Mouse (Mus musculus): ENCODE data around the gene Vmn2r24.
"Not testable (repeated sequence)": the region's sequence is repeated elsewhere in the genome, so short reads cannot be mapped to it uniquely, and the experiment has no call there.

Gene Vmn2r24

DNA sequence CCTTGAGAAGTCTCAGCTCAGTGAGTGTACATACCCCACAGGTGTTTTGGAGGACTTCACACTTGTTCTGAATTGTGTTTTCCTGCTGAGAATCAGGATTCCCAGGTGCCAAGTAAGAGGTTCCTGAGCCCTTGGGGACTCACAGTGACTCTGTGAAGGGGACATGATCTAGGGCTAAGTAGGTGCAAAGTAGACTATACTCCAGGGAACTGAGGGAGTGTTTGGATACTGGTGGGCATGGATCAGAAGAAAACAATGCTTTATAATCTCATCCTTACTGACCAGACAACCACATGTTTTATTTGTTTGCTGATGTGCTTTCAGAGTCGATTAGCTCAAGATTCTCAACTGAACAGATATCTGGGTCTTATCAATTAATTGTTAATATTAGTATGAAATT is at the start of gene Vmn2r24:
Gene Vmn2r24 (plus strand): TSS at position 301 of the 400 bp plus-strand sequence.
- DNase-seq (ENCODE audit: low read depth, low spot score), result no peak

DNA sequence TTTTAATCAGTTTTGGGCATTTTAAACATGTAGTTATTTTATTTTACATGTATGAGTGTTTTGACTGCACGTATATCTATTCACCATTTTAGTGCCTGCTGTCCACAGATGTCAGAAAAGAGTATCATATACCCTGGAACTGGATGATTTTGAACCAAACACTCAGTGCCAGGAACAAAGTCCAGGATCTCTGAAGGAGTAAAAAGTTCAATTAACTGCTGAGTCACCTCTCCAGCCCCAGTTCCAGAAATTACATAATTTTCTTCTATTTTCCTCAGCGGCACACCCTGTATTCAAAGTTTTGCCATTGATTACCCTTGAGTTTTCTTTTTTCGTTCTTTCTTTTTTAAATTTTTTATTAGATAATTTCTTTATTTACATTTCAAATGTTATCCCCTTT is 8.6 kb upstream of the Vmn2r24 start:
- no peak for DNase-seq (ENCODE audit: low read depth, low spot score)

DNA sequence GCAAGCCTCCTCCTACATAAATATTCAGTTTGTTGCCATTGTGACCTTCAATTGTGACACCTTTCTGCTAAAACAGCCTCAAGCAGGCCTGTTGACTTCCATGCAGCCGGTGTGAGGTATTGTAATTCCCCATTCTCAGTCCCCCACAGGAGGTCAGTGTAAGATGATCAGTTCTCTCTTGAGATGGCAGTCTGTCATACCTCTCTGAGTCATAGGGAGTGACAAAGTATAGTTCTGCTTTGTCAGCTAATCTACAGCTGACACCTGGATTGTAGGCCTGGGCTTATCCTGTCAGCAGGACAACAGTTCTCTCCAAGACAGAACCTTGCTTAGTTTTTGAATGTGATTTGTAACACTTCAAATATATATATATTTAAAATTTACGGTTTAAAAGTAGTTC is 6.2 kb downstream of the Vmn2r24 start:
- DNase-seq (ENCODE audit: low read depth, low spot score), result peak; percentile 17

DNA sequence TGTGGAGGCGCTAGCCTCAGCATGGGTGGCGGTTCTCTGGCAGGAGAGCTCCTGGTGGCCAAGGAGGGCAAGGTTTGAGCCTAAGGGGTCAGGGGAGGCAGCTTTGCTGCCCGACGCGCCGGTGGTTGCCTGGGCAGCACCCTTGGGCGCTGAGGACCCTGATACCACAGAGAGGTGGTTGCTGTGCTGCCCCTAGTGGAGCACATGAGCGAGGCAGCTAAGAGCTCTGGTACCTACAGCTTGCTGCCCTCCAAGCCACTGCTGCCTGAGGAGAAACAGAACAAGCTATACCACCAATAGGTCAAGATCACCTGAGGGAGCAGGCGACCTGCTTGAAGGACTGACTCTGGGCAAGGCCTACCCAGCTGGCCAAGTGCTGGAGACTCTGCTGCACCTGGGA is 15.1 kb downstream of the Vmn2r24 start:
- DNase-seq (ENCODE audit: low read depth, low spot score), result no peak

DNA sequence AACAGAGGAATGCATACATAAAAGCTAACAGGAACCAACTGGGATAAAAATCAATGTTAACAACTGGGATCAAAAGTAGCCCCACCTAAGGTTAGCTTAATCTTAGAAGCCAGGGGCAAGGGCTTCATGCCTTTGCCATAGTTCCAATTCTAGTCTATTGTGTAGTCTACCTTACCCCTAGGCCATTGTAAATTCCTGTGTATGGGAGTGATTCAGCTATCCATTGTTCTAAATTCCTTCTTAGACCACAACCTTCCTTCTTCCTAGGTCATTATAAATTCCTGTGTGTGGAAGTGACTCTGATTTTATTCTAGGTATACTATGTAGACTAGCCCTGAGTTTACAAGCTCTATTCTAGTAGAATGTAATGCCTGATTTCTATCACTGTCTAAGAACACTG is 31.6 kb downstream of the Vmn2r24 start:
- not testable (repeated sequence) for DNase-seq (ENCODE audit: low read depth, low spot score)

DNA sequence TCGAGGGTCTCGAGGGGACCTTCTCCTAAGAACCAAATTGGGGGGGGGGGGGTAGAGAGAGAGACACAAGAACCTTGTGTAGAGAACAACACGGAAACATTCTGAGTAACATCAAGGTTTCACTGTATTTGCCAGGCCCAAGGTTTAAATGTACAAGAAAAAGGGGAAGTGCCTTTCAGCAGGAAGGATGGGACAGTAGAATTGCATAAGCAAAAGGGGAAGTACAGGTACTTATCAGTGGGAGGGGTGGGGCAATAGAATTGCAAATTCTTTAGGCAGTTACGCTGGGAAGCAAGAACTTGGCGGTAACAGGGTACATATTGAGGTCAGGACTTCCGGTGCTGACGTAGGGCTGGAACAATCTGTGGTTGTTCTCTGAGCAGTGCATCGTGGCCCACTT is 41.3 kb downstream of the Vmn2r24 start:
- no peak for DNase-seq (ENCODE audit: low read depth, low spot score)

DNA sequence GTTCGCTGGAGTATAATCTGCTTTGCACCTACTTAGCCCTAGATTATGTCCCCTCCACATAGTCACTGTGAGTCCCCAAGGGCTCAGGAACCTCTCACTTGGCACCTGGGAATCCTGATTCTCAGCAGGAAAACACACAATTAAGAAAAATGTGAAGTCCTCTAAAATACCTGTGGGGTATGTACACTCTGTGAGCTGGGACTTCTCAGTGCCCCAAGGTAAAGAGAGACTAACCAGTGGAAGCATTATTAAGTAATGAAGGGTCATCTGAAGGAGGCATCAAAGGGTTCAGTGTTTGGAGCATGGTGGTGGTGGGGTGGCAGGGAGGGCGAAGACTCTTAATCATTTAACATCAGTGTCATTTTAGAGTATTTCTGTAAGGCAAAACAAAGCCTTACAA is 74.7 kb downstream of the Vmn2r24 start, which contains the start of gene Vmn2r25:
Gene Vmn2r25 (minus strand): TSS at position 101 of the 400 bp plus-strand sequence.
- DNase-seq (ENCODE audit: low read depth, low spot score), result not testable (repeated sequence)

Data from 3T3-L1 (cell line).